24 mouse cellular contexts compared by ENCODE assay signal in genomic region chr4:104902836-104903235, GRCm38 (mm10). TPM values are rescaled to one million over a fixed set of nuclear protein-coding genes. Genes with fewer than 3 reads are reported as not detected.
DNase-seq lines count a peak whose midpoint lies in the region; ATAC-seq and TF ChIP-seq lines count a peak whose summit lies in the region.
"Had no signal": no experiment of that assay in that cellular context is flagged by ENCODE, and none has a peak within 500 bp of the region (broad histone marks: within the 10 kb centered on the region; RNA-seq: fewer than 3 reads in every experiment).

No protein-coding gene starts in this region.

- H3K4me2 ChIP-seq in forebrain, postnatal 0 days (ENCODE audit: low read depth): no peak overlapping the region
- no peak overlapping the region for H3K4me2 ChIP-seq in forebrain, embryonic 15.5 days (replicated peaks)
- H3K4me2 ChIP-seq in liver, postnatal 0 days (ENCODE audit: low read depth, low read length): no peak overlapping the region
- H3K4me2 ChIP-seq: embryonic facial prominence, embryonic 12.5 days; forebrain, embryonic 13.5 days had no signal

- no peaks in the 10 kb centered on the region for H3K36me3 ChIP-seq in forebrain, postnatal 0 days (ENCODE audit: insufficient read depth)
- H3K36me3 ChIP-seq in forebrain, embryonic 15.5 days: no peaks in the 10 kb centered on the region
- no peaks in the 10 kb centered on the region for H3K36me3 ChIP-seq in liver, postnatal 0 days (replicated peaks; ENCODE audit: insufficient read depth, low read length)
- H3K36me3 ChIP-seq: embryonic facial prominence, embryonic 10.5 days; embryonic facial prominence, embryonic 12.5 days had no signal

- no peak overlapping the region for H3K27ac ChIP-seq in forebrain, postnatal 0 days (ENCODE audit: low read depth, low read length)
- no peak overlapping the region for H3K27ac ChIP-seq in forebrain, embryonic 15.5 days (replicated peaks)
- H3K27ac ChIP-seq in liver, postnatal 0 days (ENCODE audit: low read depth): no peak overlapping the region
- H3K27ac ChIP-seq: embryonic facial prominence, embryonic 10.5 days; embryonic facial prominence, embryonic 12.5 days; forebrain, embryonic 13.5 days had no signal

- no peak for TF ChIP-seq EP300 in liver, postnatal 0 days (IDR thresholded peaks at IDR 0.05; ENCODE audit: low read depth)

- no peak overlapping the region for H3K4me3 ChIP-seq in forebrain, postnatal 0 days (ENCODE audit: low read depth, low read length)
- H3K4me3 ChIP-seq in forebrain, embryonic 15.5 days: no peak overlapping the region
- H3K4me3 ChIP-seq in liver, postnatal 0 days (ENCODE audit: low read depth, low read length): no peak overlapping the region
- H3K4me3 ChIP-seq: embryonic facial prominence, embryonic 10.5 days; embryonic facial prominence, embryonic 12.5 days; forebrain, embryonic 13.5 days had no signal

- no peaks in the 10 kb centered on the region for H3K4me1 ChIP-seq in forebrain, postnatal 0 days (ENCODE audit: insufficient read depth)
- no peaks in the 10 kb centered on the region for H3K4me1 ChIP-seq in forebrain, embryonic 15.5 days
- H3K4me1 ChIP-seq in liver, postnatal 0 days (ENCODE audit: insufficient read depth): no peaks in the 10 kb centered on the region
- H3K4me1 ChIP-seq: embryonic facial prominence, embryonic 10.5 days; embryonic facial prominence, embryonic 12.5 days; forebrain, embryonic 13.5 days had no signal

- no peaks in the 10 kb centered on the region for H3K9me3 ChIP-seq in forebrain, postnatal 0 days (ENCODE audit: low read length)
- H3K9me3 ChIP-seq in forebrain, embryonic 15.5 days: no peaks in the 10 kb centered on the region
- H3K9me3 ChIP-seq in liver, postnatal 0 days (ENCODE audit: low read length): no peaks in the 10 kb centered on the region
- H3K9me3 ChIP-seq: embryonic facial prominence, embryonic 10.5 days; embryonic facial prominence, embryonic 12.5 days; forebrain, embryonic 13.5 days had no signal

- TF ChIP-seq CTCF in forebrain, postnatal 0 days (IDR thresholded peaks at IDR 0.05; ENCODE audit: low read depth): no peak
- TF ChIP-seq CTCF in liver, postnatal 0 days (IDR thresholded peaks at IDR 0.05; ENCODE audit: low read depth): no peak

- no peak overlapping the region for H3K9ac ChIP-seq in forebrain, postnatal 0 days
- H3K9ac ChIP-seq in forebrain, embryonic 15.5 days (replicated peaks): no peak overlapping the region
- H3K9ac ChIP-seq in liver, postnatal 0 days (replicated peaks): no peak overlapping the region
- H3K9ac ChIP-seq: embryonic facial prominence, embryonic 12.5 days; forebrain, embryonic 13.5 days had no signal

- intact Hi-C loops in left cerebral cortex, postnatal 4 days (cut with DNase I): no loop called here
- intact Hi-C loops in left cerebral cortex, postnatal 36 days (cut with DNase I): no loop called here

- DNase-seq in cerebellum, postnatal 14 days: peak; percentile 71 to 72
- DNase-seq in cerebellum, adult 9-10 months: no peak
- no peak for DNase-seq in forebrain, postnatal 0 days
- DNase-seq in left cerebral cortex, postnatal 4 days: peak; percentile 76
- DNase-seq in left cerebral cortex, postnatal 36 days (ENCODE audit: low spot score in 2 of 2): no peak
- no peak for DNase-seq in liver, postnatal 0 days
- DNase-seq: adrenal gland, adult 2 months; adrenal gland, postnatal 10 days; adrenal gland, postnatal 25 days; cerebellum, adult 11-12 months; cerebellum, adult 9-11 months had no signal

- ATAC-seq in forebrain, postnatal 0 days: peak; percentile 42; the same call in 1 of the 2 replicates
- ATAC-seq in forebrain, embryonic 15.5 days (replicated peaks): no peak
- no peak for ATAC-seq in liver, postnatal 0 days
- ATAC-seq: forebrain, embryonic 13.5 days; forebrain, embryonic 16.5 days had no signal

- WGBS in forebrain, postnatal 0 days: 75% methylated on average over 2 of the region's 2 CpGs
- WGBS in forebrain, embryonic 15.5 days: 71% methylated on average over 2 of the region's 2 CpGs
- WGBS in liver, postnatal 0 days (ENCODE audit: insufficient replicate concordance): 65% methylated on average over 2 of the region's 2 CpGs

- no peaks in the 10 kb centered on the region; the same call in 1 of the 2 replicates for H3K27me3 ChIP-seq in forebrain, postnatal 0 days (ENCODE audit: insufficient read depth, low read length)
- H3K27me3 ChIP-seq in forebrain, embryonic 15.5 days: no peaks in the 10 kb centered on the region
- H3K27me3 ChIP-seq in liver, postnatal 0 days (ENCODE audit: insufficient read depth, low read length): no peaks in the 10 kb centered on the region
- H3K27me3 ChIP-seq: embryonic facial prominence, embryonic 12.5 days; forebrain, embryonic 13.5 days had no signal

RNA-seq across cellular contexts. Expression of gene Fyb2, which starts 10.4 kb away (rescaled TPM):
- total RNA-seq in forebrain, postnatal 0 days (2014; rRNA removed): 0.15 and 0.48 TPM in 2 replicates
- 0.28 and 0.31 TPM in 2 replicates for polyA plus RNA-seq in forebrain, postnatal 0 days (2015; fragmentation: Nextera tagmentation; extraction: Ambion mirVana)
- polyA plus RNA-seq in forebrain, embryonic 15.5 days (2015; fragmentation: Nextera tagmentation; extraction: Ambion mirVana): 0.11 and 0.18 TPM in 2 replicates
- total RNA-seq in left cerebral cortex, postnatal 4 days (2021): under 1 TPM; 0.50 to 0.74 TPM
- 1 to 10 TPM; 1.3 to 1.9 TPM for total RNA-seq in left cerebral cortex, postnatal 36 days (2021)
- 1.7 and 1.8 TPM in 2 replicates for polyA plus RNA-seq in liver, postnatal 0 days (2015; fragmentation: Nextera tagmentation; extraction: Ambion mirVana)
- polyA plus RNA-seq: adrenal gland, adult 2 months had no signal

RNA-seq across cellular contexts. Expression of gene C8a, which starts 26.6 kb away (rescaled TPM):
- not detected in 2 replicates for total RNA-seq in forebrain, postnatal 0 days (2014; rRNA removed)
- not detected in 2 replicates for polyA plus RNA-seq in forebrain, postnatal 0 days (2015; fragmentation: Nextera tagmentation; extraction: Ambion mirVana)
- polyA plus RNA-seq in forebrain, embryonic 15.5 days (2015; fragmentation: Nextera tagmentation; extraction: Ambion mirVana): not detected in 2 replicates
- total RNA-seq in left cerebral cortex, postnatal 4 days (2021): not detected
- not detected for total RNA-seq in left cerebral cortex, postnatal 36 days (2021)
- polyA plus RNA-seq in liver, postnatal 0 days (2015; fragmentation: Nextera tagmentation; extraction: Ambion mirVana): 31.1 and 33.1 TPM in 2 replicates
- total RNA-seq: MEL had no signal
- polyA plus RNA-seq: adrenal gland, adult 2 months; C2C12; embryonic facial prominence, embryonic 10.5 days; embryonic facial prominence, embryonic 12.5 days; embryonic facial prominence, embryonic 14.5 days; forebrain, embryonic 11.5 days; forebrain, embryonic 13.5 days; forebrain, embryonic 16.5 days had no signal

RNA-seq across cellular contexts. Expression of gene Gm17662, which starts 45.7 kb away (rescaled TPM):
- total RNA-seq in forebrain, postnatal 0 days (2014; rRNA removed): not detected in 2 replicates
- not detected in 2 replicates for polyA plus RNA-seq in forebrain, postnatal 0 days (2015; fragmentation: Nextera tagmentation; extraction: Ambion mirVana)
- polyA plus RNA-seq in forebrain, embryonic 15.5 days (2015; fragmentation: Nextera tagmentation; extraction: Ambion mirVana): not detected in 2 replicates
- total RNA-seq in left cerebral cortex, postnatal 4 days (2021): not detected
- not detected for total RNA-seq in left cerebral cortex, postnatal 36 days (2021)
- not detected in 2 replicates for polyA plus RNA-seq in liver, postnatal 0 days (2015; fragmentation: Nextera tagmentation; extraction: Ambion mirVana)
- total RNA-seq: adrenal gland, adult 2 months; adrenal gland, postnatal 10 days; adrenal gland, postnatal 25 days; adrenal gland, postnatal 4 days; ES-E14; MEL had no signal
- polyA plus RNA-seq: adrenal gland, adult 2 months; C2C12; cerebellum, adult 2 months; cortical plate, adult 2 months; embryonic facial prominence, embryonic 10.5 days; embryonic facial prominence, embryonic 12.5 days; embryonic facial prominence, embryonic 14.5 days; forebrain, embryonic 11.5 days; forebrain, embryonic 13.5 days; forebrain, embryonic 16.5 days had no signal

Comparison
In these comparisons a context has a peak if more than half of its experiments do, and no peak if none do; other contexts are left out.
1. DNase-seq: peak in cerebellum, postnatal 14 days (2 of 2) and left cerebral cortex, postnatal 4 days (single experiment); none in cerebellum, adult 9-10 months (single experiment), forebrain, postnatal 0 days (single experiment), left cerebral cortex, postnatal 36 days (0 of 2) and liver, postnatal 0 days (single experiment).